Mouse (Mus musculus): ENCODE measurements at regions not wholly inside any gene's neighbourhood (a gene's known extent, or its start where the extent isn't known, plus 50 kb on each side); places are given as distances from the start of the nearest gene placed in this dataset.

GRCm38 (mm10) chr10:97245674-97246073 lies 233.7 kb upstream of the Dcn start:
- DNase-seq (ENCODE audit: low spot score in 2 of 2), result no peak

GRCm38 (mm10) chr10:97248522-97248921 lies 230.9 kb upstream of the Dcn start:
- DNase-seq (ENCODE audit: low spot score in 2 of 2), result no peak

GRCm38 (mm10) chr10:97249760-97250159 lies 229.6 kb upstream of the Dcn start:
- no peak for DNase-seq (ENCODE audit: low spot score in 2 of 2)

- DNase-seq (ENCODE audit: low spot score in 2 of 2), result no peak
Observed at GRCm38 (mm10) chr10:97250167-97250566, 229.2 kb upstream of the Dcn start.

GRCm38 (mm10) chr10:97265959-97266517 lies 213.4 kb upstream of the Dcn start:
- DNase-seq (ENCODE audit: low spot score in 2 of 2), result no peak

- DNase-seq (ENCODE audit: low spot score in 2 of 2), result no peak
Observed at GRCm38 (mm10) chr10:97282416-97282815, 197.0 kb upstream of the Dcn start.

GRCm38 (mm10) chr10:97282841-97283496 lies 196.4 kb upstream of the Dcn start:
- no peak for DNase-seq (ENCODE audit: low spot score in 2 of 2)

- no peak for DNase-seq (ENCODE audit: low spot score in 2 of 2)
Observed at GRCm38 (mm10) chr10:97304791-97305355, 174.5 kb upstream of the Dcn start.

GRCm38 (mm10) chr10:97309580-97309979 lies 169.8 kb upstream of the Dcn start:
- no peak for DNase-seq (ENCODE audit: low spot score in 2 of 2)

- DNase-seq (ENCODE audit: low spot score in 2 of 2), result no peak
Observed at GRCm38 (mm10) chr10:97312509-97312908, 166.9 kb upstream of the Dcn start.

- peak; percentile 84 to 96 for DNase-seq (ENCODE audit: low spot score in 2 of 2)
Observed at GRCm38 (mm10) chr10:97312978-97313377, 166.4 kb upstream of the Dcn start.

GRCm38 (mm10) chr10:97313407-97313901 lies 166.0 kb upstream of the Dcn start:
- DNase-seq (ENCODE audit: low spot score in 2 of 2), result peak; percentile 84 to 86

GRCm38 (mm10) chr10:97332639-97333038 lies 146.8 kb upstream of the Dcn start:
- no peak for DNase-seq (ENCODE audit: low spot score in 2 of 2)

- DNase-seq (ENCODE audit: low spot score in 2 of 2), result no peak
Observed at GRCm38 (mm10) chr10:97334044-97334443, 145.4 kb upstream of the Dcn start.

- no peak for DNase-seq (ENCODE audit: low spot score in 2 of 2)
Observed at GRCm38 (mm10) chr10:97334606-97335150, 144.7 kb upstream of the Dcn start.

- no peak for DNase-seq (ENCODE audit: low spot score in 2 of 2)
Observed at GRCm38 (mm10) chr10:97338033-97338692, 141.2 kb upstream of the Dcn start.

GRCm38 (mm10) chr10:97339866-97340706 lies 139.3 kb upstream of the Dcn start:
- DNase-seq (ENCODE audit: low spot score in 2 of 2), result peak in 1 of 2 experiments; percentile 18

GRCm38 (mm10) chr10:97345347-97345746 lies 134.1 kb upstream of the Dcn start:
- peak; percentile 9 to 67 for DNase-seq (ENCODE audit: low spot score in 2 of 2)

GRCm38 (mm10) chr10:97346949-97347348 lies 132.5 kb upstream of the Dcn start:
- DNase-seq (ENCODE audit: low spot score in 2 of 2), result no peak

- no peak for DNase-seq (ENCODE audit: low spot score in 2 of 2)
Observed at GRCm38 (mm10) chr10:97368625-97369024, 110.8 kb upstream of the Dcn start.

GRCm38 (mm10) chr10:97375824-97376223 lies 103.6 kb upstream of the Dcn start:
- DNase-seq (ENCODE audit: low spot score in 2 of 2), result peak in 1 of 2 experiments; percentile 34

All from thymus, postnatal 10 days (tissue).